Mouse (Mus musculus) cerebellum, adult 9-10 months (tissue): ENCODE results near the gene Nop53.

Experiments
- DNase-seq: peaks from one replicate; pipeline ENCODE4 v3.0.0; 2022

Nop53 gene

DNA sequence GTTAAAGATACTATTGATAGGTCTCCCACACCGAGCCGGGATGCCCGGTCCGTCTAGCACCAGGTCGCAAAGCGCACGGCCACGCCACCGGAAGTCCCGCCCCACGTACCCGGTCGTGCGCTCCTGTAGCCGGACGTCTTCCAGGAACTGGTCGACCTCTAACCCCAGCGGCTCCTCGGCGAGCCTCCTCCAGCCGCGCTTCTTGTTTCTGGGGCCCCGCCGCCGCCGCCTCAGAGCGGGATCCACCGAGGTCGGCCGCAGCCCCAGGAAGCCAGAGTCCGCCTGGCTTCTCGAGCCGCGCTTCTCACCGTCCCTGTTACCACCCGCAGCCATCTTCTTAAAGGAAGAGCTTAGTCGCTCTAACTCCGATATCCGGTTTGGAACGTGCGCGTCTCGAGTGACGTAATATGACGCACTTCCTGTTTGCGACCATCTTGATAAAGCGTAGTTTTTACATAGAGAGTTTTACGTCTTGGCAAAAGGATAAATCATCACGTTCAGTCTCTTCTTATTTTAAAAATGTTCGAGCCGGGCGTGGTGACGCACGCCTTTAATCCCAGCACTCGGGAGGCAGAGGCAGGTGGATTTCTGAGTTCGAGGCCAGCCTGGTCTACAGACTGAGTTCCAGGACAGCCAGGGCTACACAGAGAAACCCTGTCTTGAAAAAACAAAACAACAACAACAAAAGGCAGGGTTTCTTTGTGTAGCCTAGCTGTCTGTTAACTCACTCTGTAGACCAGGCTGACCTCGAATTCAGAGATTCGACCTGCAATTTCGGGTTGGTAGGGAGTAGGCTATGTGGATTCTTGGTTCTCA lies at the start of gene Nop53:
Gene Nop53, minus strand, starts transcription at position 354 of the 816 bp plus-strand sequence.
- DNase-seq, result peak; percentile 98

DNA sequence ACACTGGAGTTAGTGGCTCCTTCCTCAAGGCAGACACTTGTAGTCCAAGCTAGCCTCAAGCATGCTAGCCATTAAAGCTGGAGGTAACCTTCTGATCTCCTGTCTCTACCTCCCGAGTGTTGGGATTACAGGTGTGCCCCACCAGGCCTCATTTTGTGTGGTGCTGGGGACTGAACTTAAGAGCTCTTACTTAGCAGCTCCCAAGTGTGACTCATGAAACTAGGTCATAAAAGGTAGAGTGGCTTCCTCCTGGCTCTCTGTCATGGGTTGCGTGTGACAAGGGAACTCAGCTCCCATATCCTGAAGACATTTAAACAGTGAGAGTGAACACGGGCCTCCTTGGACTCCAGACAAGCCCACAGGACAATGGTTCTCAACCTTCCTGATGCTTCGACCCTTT lies 47.9 kb upstream of the Nop53 start:
- DNase-seq, result no peak

DNA sequence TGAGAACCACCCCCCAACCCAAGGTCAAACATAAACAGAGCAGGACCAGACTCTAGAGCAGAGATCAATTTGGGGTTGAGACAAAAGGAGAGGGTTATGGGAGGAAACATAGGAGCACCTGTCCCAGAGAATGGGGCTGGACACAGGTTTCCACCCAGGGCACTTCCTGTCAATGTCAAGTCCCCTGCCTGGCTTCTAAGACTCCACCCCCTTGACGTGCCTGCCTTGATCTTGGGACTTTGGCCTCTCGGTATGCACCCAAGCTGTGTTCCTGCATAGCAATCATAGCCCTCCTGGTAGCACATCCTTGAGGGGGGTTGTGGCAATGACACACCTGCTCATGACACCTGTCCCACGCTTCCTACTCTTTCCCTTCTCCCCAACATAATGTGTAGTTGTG lies 47.3 kb upstream of the Nop53 start:
- no peak for DNase-seq

DNA sequence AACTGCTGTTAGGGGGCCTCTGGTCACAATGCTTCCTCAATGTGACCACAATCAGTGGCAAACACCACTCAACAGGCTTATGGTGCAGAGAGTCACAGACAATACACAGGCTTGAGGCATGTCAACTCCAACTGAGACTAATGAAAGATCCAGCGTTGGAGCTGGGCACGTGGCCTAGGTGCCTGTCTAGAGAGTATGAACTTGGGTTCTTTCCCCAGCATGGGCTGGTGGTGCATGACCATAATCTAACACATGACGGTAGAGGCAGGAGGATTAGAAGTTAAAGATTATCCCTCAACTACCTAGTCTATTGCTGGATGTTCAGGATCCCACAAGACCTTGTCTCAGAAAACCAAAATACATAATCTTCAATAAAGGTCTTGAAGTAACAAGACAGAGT lies 45.9 kb upstream of the Nop53 start:
- DNase-seq, result no peak

DNA sequence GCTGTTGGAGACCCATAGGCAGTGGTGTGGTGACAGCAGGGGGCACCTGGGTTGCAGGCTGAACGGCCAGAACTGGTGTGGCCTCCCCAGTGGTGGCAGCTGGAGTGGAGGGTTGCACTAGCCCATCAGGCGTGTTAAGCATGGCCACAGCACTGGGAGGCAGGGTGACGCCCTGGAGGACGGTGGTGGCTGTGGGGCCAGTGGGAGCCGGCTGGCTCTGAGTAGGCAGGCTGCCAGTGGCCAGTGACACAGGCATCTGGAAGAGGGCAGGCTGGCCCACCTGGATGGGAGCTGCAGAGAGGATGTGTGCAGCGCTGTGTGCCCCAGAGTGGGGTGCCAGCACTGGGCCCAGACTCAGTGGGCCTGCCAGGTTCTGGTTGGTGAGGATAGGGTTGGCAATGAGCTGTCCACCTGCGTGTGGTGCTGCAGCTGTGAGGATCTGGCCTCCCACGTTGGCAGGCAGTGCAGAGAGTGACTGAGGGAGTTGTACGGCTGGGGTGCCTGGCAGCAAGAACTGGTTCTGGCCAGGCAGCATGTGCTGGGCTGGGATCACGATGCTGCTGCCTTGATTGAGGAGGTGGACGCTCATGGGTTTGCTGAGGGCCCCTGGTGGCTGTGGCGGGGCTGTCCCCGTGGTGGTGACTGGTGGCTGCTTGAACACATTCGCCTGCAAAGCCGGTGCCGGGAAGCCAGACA lies 41.9 kb upstream of the Nop53 start:
- DNase-seq, result no peak

DNA sequence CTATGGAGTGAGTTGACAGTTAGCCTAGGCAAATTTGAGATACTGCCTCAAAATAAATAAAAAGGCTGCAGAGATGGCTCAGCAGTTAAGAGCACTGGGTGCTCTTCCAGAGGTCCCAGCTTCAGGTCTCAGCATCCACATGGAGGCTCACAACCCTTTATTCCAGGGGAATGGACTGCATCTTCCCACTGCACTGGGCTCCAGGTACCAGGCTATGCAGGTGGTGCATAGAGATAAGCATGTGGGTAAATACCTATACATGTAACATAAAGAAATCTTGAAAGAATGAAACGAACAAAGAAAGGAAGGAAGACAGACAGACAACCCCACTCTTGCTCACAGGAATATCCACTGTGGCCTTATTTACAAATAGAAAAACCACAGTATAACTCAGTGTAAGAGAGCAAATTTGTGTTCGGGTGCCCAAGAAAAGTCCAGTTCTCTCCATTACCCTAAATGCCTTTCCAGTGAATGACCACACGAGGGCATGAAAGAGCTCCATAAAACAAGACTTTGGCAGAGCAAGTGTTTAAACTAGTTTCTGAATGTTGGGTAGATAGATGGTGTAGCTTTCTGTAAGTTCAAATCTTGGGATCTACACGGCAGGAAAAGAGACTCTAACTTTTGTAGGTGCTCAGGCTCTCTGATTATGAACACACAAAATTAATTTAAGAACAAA lies 37.0 kb upstream of the Nop53 start:
- peak; percentile 72 for DNase-seq

DNA sequence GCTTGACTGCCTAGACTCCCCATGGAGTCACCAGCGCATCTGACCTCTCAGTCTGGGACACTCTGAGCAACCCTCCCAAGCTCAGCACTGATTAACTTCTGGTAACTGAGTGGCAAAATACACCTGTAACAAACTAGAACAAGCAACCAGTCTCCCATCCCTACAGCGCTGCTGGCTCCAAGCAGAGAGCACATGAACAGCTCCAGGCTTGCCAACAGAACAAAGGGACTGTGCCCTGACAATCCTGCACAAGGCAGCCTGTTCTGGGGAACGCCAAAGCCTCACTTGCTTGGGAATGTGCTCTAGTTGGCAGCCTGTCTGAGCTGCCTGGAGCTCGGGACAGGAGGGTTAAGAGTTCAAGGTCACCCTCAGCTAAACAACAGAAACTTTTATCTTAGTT lies 35.7 kb upstream of the Nop53 start:
- DNase-seq, result no peak

DNA sequence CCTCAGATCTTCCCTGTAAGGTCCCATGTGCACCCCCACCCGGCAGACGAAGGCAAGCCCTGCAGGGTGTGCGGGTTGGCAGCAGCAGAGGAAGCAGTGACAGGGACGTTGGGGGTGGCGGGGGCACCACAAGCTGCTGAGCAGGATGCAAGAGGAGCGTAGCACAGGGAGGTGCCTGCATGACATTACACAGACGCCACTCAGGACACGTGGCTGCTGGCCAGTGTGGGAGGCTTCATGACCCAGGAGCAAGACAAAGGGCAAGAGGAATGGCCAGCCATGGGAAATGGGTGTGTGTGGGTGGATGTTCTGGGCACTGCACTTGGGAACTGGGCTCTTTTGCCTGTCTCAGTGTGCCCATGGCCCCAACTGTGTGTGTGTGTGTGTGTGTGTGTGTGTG lies 34.4 kb upstream of the Nop53 start:
- DNase-seq, result no peak

DNA sequence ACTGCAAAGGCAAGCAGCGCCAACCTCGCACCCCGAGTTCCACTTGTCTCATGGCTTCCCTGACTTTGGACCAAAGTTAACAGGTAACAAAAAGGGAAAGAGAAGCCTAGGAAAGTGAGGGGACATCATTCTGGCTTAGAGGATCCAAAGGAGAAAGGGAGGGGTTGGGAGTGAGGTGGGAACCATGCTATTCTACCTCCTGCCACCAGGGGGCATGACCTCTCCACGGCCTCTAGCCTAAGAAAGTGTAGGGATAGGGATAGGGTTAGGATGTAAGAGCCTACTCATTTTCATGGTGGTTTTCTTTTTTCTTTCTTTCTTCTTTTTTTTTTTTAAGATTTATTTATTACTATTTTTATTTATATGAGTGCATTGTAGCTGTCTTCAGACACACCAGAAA lies 30.0 kb upstream of the Nop53 start:
- peak; percentile 72 for DNase-seq

DNA sequence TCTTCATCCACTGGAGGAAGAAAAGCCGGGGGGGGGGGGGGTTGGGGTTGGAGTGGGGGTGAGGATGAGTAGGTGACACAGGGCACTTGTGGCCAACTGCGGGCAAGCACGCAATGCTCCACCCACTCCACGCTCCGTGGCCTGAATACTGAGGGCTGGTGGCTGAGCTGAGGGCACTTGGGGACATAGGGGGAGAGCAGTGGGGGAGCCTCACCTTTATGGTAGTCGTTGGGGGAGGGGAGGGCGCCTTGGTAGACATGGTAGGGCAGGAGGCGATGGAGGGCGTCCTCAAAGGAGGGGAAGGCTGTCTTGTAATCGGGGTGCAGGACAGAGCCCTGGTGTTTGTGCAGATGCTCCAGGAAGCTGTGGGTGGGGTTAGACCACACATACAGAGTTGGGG lies 29.6 kb upstream of the Nop53 start:
- DNase-seq, result no peak

DNA sequence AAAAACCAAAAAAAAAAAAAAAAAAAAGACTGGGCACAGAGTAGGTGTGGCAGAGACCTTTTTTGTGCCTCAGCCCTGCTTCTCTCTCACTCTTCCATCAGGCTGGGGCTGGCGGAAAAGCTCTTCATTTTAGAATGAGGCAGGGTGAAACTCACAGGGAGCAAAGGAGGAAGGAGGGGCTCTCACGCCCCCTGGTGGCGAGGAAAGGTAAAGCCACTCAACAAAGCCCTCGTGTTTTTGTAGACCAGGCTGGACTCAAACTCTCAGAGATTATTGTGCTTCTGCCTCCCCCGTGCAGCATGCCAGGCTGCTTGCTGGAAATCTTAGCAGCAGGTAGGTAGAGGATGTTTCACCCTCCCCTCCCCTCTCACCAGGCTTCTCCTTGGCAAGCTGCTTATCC lies 28.8 kb upstream of the Nop53 start:
- DNase-seq, result peak; percentile 74

DNA sequence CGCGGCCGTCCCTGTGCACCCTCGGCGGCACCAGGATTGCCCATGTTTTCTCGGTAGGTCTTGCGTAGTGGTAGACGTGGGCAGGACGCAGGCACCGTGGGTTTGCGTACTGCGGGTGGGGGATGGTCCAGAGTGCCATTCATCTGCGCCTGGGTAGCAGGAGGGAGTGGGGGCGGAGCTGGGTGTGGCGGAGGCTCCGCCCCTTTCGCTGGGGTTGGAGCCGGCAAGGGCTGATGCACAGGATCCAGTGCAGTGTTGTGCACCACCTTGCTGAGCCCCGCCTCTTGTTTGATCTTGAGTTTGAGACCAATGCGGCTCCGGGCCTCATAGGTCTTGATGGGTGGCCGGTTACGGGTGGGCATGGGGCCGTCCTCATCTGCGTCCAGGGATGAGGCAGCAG lies 26.4 kb upstream of the Nop53 start:
- DNase-seq, result no peak

DNA sequence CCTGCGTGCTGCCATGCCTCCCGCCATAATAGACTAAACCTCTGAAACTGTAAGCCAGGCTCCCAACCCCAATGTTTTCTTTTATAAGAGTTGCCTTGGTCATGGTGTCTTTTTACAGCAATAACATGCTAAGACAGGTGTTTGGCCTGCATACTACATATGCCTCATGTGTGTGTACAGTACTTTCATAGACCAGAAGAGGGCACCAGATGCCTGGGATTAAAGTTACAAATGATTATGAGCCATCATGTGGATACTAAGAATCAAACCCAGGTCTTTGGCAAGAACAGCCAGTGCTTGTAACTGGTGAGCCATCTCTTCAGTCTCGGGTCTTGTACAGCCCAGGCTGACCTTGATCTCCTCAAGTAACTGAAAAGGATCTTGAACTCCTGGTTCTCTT lies 23.8 kb upstream of the Nop53 start:
- no peak for DNase-seq

DNA sequence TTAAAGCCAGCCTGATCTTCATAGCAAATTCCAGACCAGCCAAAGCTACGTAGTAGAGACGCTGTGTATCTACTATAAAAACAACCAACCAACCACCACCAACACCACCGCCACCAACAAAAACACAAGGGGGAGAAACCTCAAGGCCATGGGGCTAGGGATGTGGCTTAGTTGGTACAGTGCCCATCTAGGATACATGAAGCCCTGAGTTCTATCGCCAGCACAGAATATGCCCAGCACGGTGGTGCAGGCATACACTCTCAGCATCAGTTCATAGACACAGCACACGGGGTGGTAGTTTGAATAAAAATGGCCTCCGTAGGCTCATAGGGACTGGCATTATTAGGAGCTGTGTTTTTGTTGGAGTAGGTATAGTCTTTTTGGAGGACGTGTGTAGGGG lies 22.4 kb upstream of the Nop53 start:
- DNase-seq, result no peak

DNA sequence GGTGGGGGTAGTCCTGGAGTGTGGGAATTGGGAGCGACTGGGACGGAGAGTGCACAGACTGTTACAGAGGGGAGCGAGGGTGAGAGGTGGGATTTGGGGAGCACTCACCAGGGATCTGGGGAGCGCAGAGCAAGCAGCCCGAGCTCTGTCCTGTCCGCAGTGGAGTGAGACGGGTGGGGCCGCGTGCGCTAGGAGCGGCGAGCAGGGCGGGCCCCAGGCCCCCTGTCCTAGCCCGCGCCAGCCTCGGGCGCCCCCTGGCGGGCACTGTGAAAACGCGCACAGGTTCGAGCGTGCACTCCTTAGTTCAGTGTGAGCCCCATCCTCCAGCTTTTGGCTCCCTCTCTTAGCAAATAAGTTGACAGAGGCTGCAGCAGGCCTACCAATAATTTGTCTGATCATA lies 21.4 kb upstream of the Nop53 start, which contains the start of gene Ehd2:
Gene Ehd2, minus strand, starts transcription at position 256 of the 400 bp plus-strand sequence.
- DNase-seq, result peak; percentile 66

DNA sequence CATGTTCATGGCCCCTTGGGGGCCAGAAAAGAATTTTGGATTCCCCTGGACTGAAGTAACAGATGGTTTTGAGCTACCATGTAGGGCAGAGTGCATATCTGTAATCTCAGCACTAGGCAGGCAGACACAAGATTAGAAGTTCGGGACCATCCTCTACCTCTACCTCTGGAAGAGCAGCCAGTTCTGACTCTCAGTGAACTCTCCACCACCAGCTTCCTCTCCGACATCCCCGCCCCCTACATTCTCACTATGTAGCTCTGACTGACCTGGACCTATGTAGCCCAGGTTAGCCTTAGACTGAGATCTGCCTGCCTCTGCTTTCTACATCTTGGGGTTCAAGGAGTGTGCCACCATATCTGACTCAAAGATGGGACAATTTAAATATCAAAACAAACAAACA lies 20.6 kb upstream of the Nop53 start:
- no peak for DNase-seq

DNA sequence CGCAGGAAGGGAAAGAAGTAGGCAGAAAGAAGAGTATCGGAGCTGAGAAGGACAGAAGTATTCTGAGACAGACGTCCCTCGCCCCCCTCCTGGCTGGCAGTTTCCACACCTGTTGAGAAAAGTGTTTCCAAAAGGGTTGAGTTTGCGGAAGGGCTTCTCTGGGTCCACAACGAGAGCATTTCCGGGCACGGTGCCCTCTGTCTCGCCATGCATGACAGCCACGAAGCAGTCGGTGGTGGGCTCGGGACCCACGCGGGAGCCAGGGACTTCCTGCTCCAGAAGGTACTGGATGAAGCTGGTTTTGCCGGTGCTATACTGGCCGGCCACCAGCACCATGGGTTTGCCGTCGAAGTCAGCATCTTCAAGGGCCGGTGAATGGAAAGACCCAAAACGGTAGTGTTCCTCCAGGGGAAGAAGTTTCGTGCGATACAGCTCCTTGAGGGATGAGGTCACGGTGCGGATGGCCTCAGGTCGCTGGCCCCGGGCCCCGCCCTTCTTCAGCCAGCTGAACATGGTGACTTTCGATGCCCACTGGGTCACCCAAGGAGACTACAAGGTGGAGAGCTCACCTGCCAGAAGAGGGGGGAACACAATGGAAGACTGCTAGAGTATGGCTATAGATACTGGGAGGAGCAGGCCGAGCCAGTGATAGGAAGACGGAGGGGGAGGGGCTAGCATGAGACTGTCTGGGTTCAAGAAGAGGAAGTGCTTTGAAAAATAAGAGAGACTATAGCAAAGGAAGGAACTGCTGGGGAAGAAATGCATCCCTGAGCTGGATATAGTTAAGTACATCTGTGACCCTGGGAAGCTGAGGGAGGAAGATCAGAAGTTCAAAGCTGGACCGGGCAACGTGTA lies 18.2 kb upstream of the Nop53 start:
- no peak for DNase-seq

DNA sequence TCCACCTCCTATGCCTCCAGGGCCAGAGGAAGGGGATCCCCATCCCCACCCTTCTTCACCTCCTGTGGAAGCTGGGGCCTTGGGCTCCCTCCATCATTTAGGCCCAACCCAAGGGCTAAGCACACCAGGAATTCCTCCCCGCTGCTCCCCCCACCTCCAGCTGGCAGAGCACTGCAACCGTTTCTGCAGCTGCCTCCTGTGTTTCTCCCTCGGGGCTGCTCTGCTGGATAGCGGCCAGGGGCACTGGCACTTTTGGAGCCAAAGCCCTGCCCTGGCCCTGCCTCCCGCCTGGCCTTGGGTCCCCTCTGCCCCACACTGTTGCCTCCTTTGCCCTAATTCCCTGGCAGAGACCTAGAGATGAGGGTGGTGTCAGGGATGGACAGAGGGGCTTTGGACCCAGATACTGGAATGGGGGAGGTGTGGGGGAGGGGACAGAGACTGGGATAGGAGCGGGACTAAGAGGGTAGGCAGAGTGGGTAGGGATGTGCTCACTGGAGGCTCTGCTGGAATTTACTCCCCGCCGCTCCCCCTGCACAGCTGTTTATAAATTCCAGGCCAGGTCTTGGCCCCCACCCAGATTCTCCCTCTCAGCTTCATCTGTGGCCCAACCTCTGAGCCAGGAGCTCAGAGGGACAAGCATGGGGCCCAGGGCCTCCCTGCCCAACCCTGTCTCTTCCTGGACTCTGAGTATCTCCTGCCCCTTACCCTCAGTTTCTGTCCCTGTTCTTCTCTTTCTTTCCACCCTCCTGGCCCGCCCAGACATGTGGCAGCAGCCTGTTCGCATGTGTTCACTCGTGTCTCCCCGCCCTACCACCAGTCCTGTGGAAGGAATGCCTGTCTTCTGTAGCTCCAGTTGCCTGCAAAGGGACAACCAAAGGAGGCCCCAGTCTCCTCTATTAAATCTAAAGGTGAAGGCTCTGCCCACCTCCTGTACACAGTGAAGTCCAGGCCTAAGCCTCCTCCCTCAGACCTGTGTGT lies 16.7 kb upstream of the Nop53 start:
- DNase-seq, result no peak

DNA sequence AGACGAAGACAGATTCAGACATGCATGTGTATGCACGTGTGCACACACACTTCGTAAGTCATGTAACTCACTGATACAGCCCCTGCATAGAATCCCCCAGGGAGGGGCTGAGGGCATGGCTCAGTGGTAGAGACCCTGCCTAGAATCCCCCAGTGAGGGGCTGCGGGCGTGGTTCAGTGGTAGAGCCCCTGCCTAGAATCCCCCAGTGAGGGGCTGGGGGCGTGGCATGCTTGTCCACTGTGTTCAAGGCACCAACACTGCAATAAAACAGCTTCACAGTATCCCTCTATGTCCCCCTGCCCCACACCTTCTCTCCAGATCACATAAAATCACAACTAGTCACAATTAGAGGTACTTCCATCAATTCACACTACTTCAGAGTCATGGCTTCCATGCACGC lies 15.9 kb upstream of the Nop53 start:
- DNase-seq, result no peak

DNA sequence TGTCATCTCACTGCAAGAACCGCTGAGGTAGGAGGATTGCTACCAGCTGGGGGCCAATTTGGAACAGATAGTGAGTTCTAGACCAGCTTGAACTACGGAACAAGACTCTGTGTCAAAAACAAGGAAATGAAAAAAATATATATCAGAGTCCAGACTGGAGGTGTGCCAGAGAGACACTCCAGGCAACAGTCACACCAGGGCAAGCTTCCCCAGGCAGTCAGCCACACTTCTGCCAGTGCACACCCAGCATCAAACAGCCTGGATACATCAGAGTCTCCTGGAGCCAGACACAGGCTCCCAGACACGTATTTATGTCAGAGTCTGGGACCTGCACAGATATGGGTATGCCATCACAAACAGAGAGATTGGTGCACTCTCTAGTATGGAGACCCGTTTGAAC lies 15.4 kb upstream of the Nop53 start:
- no peak for DNase-seq

DNA sequence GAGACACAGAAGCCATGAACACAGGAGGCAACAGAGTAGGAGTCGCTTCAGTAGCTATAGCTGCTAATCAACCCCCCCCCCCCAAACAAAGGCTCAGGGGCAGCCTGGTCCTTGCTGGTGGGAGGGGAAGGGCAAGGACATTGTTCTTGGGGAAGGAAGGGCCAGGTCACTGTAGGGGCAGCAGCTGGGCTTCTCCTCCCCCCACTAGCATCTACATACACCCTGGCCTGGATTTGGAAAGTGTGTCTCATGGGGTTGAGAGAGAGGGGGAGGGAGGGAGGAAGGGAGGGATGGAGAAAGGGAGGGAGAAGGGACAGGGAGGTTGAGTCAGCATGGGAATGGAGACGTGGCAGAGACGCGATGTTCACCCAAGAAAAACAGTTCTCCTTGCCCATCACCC lies 14.8 kb upstream of the Nop53 start:
- DNase-seq, result no peak

DNA sequence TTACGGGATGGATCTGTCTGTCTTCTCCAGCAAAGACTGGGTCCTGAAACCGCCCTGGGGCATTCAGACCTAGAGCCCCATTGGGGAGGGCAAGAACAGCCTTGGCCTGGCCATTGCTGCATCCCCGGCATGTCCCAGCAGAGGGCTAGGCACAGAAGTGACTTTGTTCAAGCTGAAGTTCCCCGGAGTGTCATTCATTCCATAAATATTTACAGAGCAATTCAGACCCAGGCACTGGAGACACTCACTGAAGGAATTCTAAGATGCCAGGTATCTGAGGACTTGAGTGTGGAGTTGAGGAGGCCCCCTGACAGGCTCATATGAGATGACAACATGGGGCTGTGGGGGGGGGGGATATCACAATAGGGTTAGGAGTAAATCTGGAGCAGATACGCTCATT lies 10.3 kb upstream of the Nop53 start:
- DNase-seq, result no peak
